In the genomic region with DNA sequence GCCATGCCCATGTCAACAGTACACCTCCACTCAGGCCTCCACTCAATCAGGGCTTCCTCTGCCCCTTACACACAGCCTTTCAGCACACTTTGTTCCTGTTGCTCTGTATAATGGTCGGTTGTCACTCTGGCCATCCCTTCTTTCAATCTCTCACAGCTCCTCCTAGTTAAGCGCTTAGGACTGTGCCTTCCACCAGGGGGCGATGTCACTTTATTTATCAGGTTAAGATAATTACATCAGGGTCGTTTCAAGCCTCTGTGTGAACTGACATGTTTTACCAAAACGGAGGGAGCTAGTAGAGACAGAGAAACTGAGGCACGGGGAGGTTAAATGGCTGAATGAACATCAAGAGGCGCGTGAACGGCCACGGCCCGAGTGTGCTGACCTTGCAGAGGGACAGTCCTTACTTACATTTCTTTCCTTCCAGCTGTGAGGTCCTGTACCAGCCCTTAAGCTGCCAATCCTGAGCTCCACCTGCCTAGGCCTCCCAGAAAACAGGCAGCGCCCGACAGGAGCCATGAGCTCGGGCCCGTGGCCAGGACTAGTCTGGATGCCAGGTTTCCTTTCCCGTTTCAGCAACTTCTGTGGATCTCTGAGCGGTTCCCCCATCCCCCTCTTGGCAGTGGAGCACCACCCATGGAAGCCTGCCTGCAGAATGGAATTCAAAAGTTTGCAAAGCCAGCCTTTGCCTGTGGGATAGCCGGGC, we compare ENCODE assay signal across 8 mouse cellular contexts. TPM values are rescaled to one million over a fixed set of nuclear protein-coding genes. Genes with fewer than 3 reads are reported as not detected.
DNase-seq lines count a peak whose midpoint lies in the region; ATAC-seq and TF ChIP-seq lines count a peak whose summit lies in the region.

No protein-coding gene starts in this region.

- ATAC-seq in hindbrain, postnatal 0 days: peak; percentile 35; the same call in 1 of the 2 replicates
- peak; percentile 33 for ATAC-seq in megakaryocyte progenitor cell, adult 5-6 weeks (replicated peaks; ENCODE audit: poor library complexity)
- ATAC-seq in granulocyte monocyte progenitor cell, adult 5-6 weeks (replicated peaks; ENCODE audit: poor library complexity, severe bottlenecking): no peak

- peak overlapping the region; percentile 58 for H3K27ac ChIP-seq in hindbrain, postnatal 0 days

- peak; percentile 69 for DNase-seq in T-cell, adult 2 months (ENCODE audit: low spot score)
- peak; percentile 89 to 93 for DNase-seq in cerebellum, postnatal 14 days
- peak; percentile 85 for DNase-seq in gastrocnemius, adult 18-20 months (ENCODE audit: low spot score)
- peak; percentile 95 for DNase-seq in hindbrain, postnatal 0 days (ENCODE audit: low spot score)
- DNase-seq in left cerebral cortex, adult 8-10 months (ENCODE audit: low spot score in 2 of 2): peak; percentile 59 to 70
- peak; percentile 91 for DNase-seq in right cerebral cortex, postnatal 4 days

- H3K4me1 ChIP-seq in hindbrain, postnatal 0 days (ENCODE audit: insufficient read depth, low read length): peaks cover 10% of the 10 kb centered on the region

- 0 out of 2 replicates have a peak overlapping the region, but pooled peaks have one; percentile 13 for H3K9ac ChIP-seq in hindbrain, postnatal 0 days (replicated peaks; ENCODE audit: low read length)

- H3K4me3 ChIP-seq in hindbrain, postnatal 0 days (ENCODE audit: low read length): no peak overlapping the region

- TF ChIP-seq CTCF in hindbrain, postnatal 0 days (IDR thresholded peaks at IDR 0.05; ENCODE audit: low read depth): peak; percentile 89

- no peaks in the 10 kb centered on the region for H3K27me3 ChIP-seq in hindbrain, postnatal 0 days (ENCODE audit: insufficient read depth, low read length)

- no peaks in the 10 kb centered on the region for H3K36me3 ChIP-seq in hindbrain, postnatal 0 days (ENCODE audit: insufficient read depth, low read length)

- no peaks in the 10 kb centered on the region for H3K9me3 ChIP-seq in hindbrain, postnatal 0 days (ENCODE audit: low read length)

- peak overlapping the region; percentile 42; the same call in 1 of the 2 replicates for H3K4me2 ChIP-seq in hindbrain, postnatal 0 days (ENCODE audit: low read depth, low read length)

- WGBS in hindbrain, postnatal 0 days: 4% methylated on average over 18 of the region's 18 CpGs

RNA-seq across cellular contexts. Expression of a gene that starts 4.5 kb away (rescaled TPM):
- 10 to 100 TPM; 10.7 to 11.9 TPM for total RNA-seq in gastrocnemius, adult 18-20 months (2021)
- total RNA-seq in hindbrain, postnatal 0 days (2014; rRNA removed): 47.9 and 51.7 TPM in 2 replicates
- 24.7 and 25.8 TPM in 2 replicates for polyA plus RNA-seq in hindbrain, postnatal 0 days (2015; fragmentation: Nextera tagmentation; extraction: Ambion mirVana)
- 10 to 100 TPM; 36.6 to 40.3 (median 38.8) TPM for total RNA-seq in left cerebral cortex, adult 8-10 months (2022)
- 17.6 and 19.2 TPM in 2 replicates for total RNA-seq in megakaryocyte progenitor cell, adult 5-6 weeks (2015)
- 18.7 and 20.0 TPM in 2 replicates for total RNA-seq in megakaryocyte progenitor cell, adult 5-6 weeks (2017)
- total RNA-seq in granulocyte monocyte progenitor cell, adult 5-6 weeks (2014; fragmentation: Nextera tagmentation): 29.7 and 34.6 TPM in 2 replicates
- 18.6 and 21.0 TPM in 2 replicates for total RNA-seq in granulocyte monocyte progenitor cell, adult 5-6 weeks (2017)

RNA-seq across cellular contexts. Expression of a gene that starts 4.6 kb away (rescaled TPM):
- total RNA-seq in gastrocnemius, adult 18-20 months (2021): 1 to 10 TPM; 6.6 to 6.9 TPM
- total RNA-seq in hindbrain, postnatal 0 days (2014; rRNA removed): 5.4 TPM in 2 replicates
- polyA plus RNA-seq in hindbrain, postnatal 0 days (2015; fragmentation: Nextera tagmentation; extraction: Ambion mirVana): 3.5 and 4.3 TPM in 2 replicates
- 1 to 10 TPM; 4.4 to 5.3 (median 4.9) TPM for total RNA-seq in left cerebral cortex, adult 8-10 months (2022)
- not detected in 2 replicates for total RNA-seq in megakaryocyte progenitor cell, adult 5-6 weeks (2015)
- not detected in 2 replicates for total RNA-seq in megakaryocyte progenitor cell, adult 5-6 weeks (2017)
- not detected in 2 replicates for total RNA-seq in granulocyte monocyte progenitor cell, adult 5-6 weeks (2014; fragmentation: Nextera tagmentation)
- not detected in 2 replicates for total RNA-seq in granulocyte monocyte progenitor cell, adult 5-6 weeks (2017)

RNA-seq across cellular contexts. Expression of a gene that starts 21.5 kb away (rescaled TPM):
- total RNA-seq in gastrocnemius, adult 18-20 months (2021): 10 to 100 TPM; 15.8 to 17.1 TPM
- total RNA-seq in hindbrain, postnatal 0 days (2014; rRNA removed): 25.5 and 30.6 TPM in 2 replicates
- polyA plus RNA-seq in hindbrain, postnatal 0 days (2015; fragmentation: Nextera tagmentation; extraction: Ambion mirVana): 15.4 and 18.5 TPM in 2 replicates
- 10 to 100 TPM; 20.8 to 62.8 (median 36.9) TPM for total RNA-seq in left cerebral cortex, adult 8-10 months (2022)
- total RNA-seq in megakaryocyte progenitor cell, adult 5-6 weeks (2015): 92.3 and 118 TPM in 2 replicates
- total RNA-seq in megakaryocyte progenitor cell, adult 5-6 weeks (2017): 51.7 and 56.3 TPM in 2 replicates
- 85.3 and 107 TPM in 2 replicates for total RNA-seq in granulocyte monocyte progenitor cell, adult 5-6 weeks (2014; fragmentation: Nextera tagmentation)
- 36.0 and 44.8 TPM in 2 replicates for total RNA-seq in granulocyte monocyte progenitor cell, adult 5-6 weeks (2017)

RNA-seq across cellular contexts. Expression of a gene that starts 53.2 kb away (rescaled TPM):
- 1 to 10 TPM; 3.5 to 4.1 TPM for total RNA-seq in gastrocnemius, adult 18-20 months (2021)
- 9.0 and 20.7 TPM in 2 replicates for total RNA-seq in hindbrain, postnatal 0 days (2014; rRNA removed)
- 6.5 and 7.0 TPM in 2 replicates for polyA plus RNA-seq in hindbrain, postnatal 0 days (2015; fragmentation: Nextera tagmentation; extraction: Ambion mirVana)
- total RNA-seq in left cerebral cortex, adult 8-10 months (2022): 10 to 100 TPM; 12.6 to 18.2 (median 15.3) TPM
- total RNA-seq in megakaryocyte progenitor cell, adult 5-6 weeks (2015): 0.89 and 1.2 TPM in 2 replicates
- total RNA-seq in megakaryocyte progenitor cell, adult 5-6 weeks (2017): 3.2 and 4.6 TPM in 2 replicates
- 2.2 and 4.8 TPM in 2 replicates for total RNA-seq in granulocyte monocyte progenitor cell, adult 5-6 weeks (2014; fragmentation: Nextera tagmentation)
- 2.4 and 5.7 TPM in 2 replicates for total RNA-seq in granulocyte monocyte progenitor cell, adult 5-6 weeks (2017)
